Mouse (Mus musculus): ENCODE results near the gene Phf19. TPM values are rescaled to one million over a fixed set of nuclear protein-coding genes. Genes with fewer than 3 reads are reported as not detected.
A peak's percentile ranks its signal among the peaks of the same experiment; 100 is the strongest.

Gene Phf19
- polyA plus RNA-seq, 1 experiment from 2014 or later = 0.32 TPM

DNA sequence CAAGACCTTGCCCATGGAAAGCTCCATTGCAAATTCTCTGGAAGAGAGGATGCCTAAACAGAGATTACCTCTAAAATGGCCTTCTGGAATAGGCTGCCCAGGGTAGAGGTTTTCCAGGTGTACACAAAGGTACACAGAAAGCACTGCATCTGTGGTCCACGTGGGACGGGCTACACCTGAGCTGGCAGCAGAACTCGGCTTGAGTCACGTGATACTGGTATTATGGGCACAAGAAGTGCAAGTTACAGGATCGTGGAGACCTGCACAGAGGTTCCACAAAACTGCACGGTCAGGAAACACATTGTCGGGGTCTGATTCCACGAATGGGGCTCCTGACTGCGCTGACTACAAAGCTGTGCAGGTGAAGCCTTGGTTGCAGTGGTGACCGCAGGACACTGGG lies 33.8 kb downstream of the Phf19 start:
- 86% methylated on average over 10 of the region's 10 CpGs for WGBS

DNA sequence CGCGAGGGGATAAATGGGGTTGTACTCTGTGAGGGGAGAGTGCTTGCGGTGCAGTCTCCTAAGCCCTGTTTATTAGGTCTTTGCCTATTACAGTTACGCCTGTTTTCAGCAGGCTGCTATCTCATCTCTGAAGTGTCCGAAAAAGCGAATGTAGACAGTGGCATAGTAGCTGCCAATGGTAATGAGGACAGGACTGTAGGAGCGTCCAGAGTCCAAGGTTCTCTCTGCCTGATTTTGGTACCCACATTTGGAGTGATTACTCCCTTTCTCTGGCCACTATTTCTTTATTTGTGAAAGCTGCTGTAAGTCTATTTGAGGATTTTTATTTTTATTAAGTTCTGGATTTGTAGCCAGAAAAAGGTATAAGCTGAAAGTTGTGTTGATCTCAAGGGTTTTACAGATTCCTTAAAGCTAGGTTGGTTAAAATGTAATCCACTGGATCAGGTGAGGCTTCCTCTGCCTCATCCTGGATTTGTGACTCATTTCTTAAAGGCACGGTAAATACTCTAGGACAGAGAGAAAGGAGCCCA lies 38.9 kb downstream of the Phf19 start, which contains the start of gene Psmd5:
Psmd5 (minus strand) TSS at position 153 of the 530 bp plus-strand sequence.
- DNase-seq (ENCODE audit: low spot score) = no peak
- Histone ChIP-seq H3K27ac (replicated peaks; ENCODE audit: low read depth, low read length) (no peak within 1 kb of the TSS), H3K36me3 (ENCODE audit: control insufficient read depth, insufficient read depth, low read length) (no peaks in the 10 kb centered on the region), H3K4me3 (ENCODE audit: low read depth, low read length) (0 out of 2 replicates have a peak within 1 kb of the TSS, but pooled peaks have one; percentile 2), H3K9me3 (ENCODE audit: control insufficient read depth, low read length) (no peaks in the 10 kb centered on the region), H3K4me1 (ENCODE audit: control insufficient read depth, insufficient read depth, low read length) (peaks cover 3% of the 10 kb centered on the region; the same call in 1 of the 2 replicates), H3K27me3 (ENCODE audit: control insufficient read depth, insufficient read depth, low read length) (peaks cover 16% of the 10 kb centered on the region), H3K4me2 (ENCODE audit: low read depth, severe bottlenecking) (peak within 1 kb of the TSS; percentile 30), H3K9ac (ENCODE audit: low read length) (peak within 1 kb of the TSS; percentile 37)
- 13% methylated on average over 8 of the region's 8 CpGs for WGBS
- no peak for ATAC-seq (ENCODE audit: insufficient number of reproducible peaks, low FRiP score, low TSS enrichment, low read depth)

More for the DNA sequence above, 33.8 kb downstream of the Phf19 start:
- no peak for DNase-seq (ENCODE audit: low spot score)
- Histone ChIP-seq H3K27me3 (ENCODE audit: control insufficient read depth, insufficient read depth, low read length) (no peaks in the 10 kb centered on the region), H3K4me2 (ENCODE audit: low read depth, severe bottlenecking) (no peak overlapping the region), H3K36me3 (ENCODE audit: control insufficient read depth, insufficient read depth, low read length) (no peaks in the 10 kb centered on the region), H3K4me1 (ENCODE audit: control insufficient read depth, insufficient read depth, low read length) (no peaks in the 10 kb centered on the region), H3K4me3 (ENCODE audit: low read depth, low read length) (no peak overlapping the region), H3K9me3 (ENCODE audit: control insufficient read depth, low read length) (no peaks in the 10 kb centered on the region), H3K9ac (ENCODE audit: low read length) (no peak overlapping the region), H3K27ac (replicated peaks; ENCODE audit: low read depth, low read length) (no peak overlapping the region)
- no peak for ATAC-seq (ENCODE audit: insufficient number of reproducible peaks, low FRiP score, low TSS enrichment, low read depth)

DNA sequence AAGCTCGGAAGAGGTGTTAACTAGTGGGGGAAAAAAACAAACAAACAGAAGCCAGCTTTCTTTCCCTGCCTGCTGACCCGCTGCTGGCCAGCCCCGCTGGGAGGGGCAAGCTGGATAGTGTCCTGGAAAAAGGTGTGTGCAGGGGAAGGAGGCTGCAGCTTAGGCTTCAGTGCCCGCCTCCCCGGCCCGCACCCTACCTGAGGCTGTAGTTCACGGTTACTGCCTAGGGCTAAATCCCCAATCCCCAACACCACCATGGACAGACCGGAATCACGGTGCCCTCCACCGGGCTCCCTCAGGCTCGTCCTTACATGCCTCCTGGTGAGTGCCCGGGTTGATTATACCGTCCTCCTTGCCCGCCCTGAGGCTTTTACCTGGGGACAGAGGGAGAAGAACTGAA lies 39.6 kb downstream of the Phf19 start, which contains the start of gene Cutal:
Cutal (plus strand) TSS at position 126 of the 400 bp plus-strand sequence.
- ATAC-seq (ENCODE audit: insufficient number of reproducible peaks, low FRiP score, low TSS enrichment, low read depth) = no peak
- Histone ChIP-seq H3K4me1 (ENCODE audit: control insufficient read depth, insufficient read depth, low read length) (peaks cover 5% of the 10 kb centered on the region; the same call in 1 of the 2 replicates), H3K4me3 (ENCODE audit: low read depth, low read length) (0 out of 2 replicates have a peak within 1 kb of the TSS, but pooled peaks have one; percentile 2), H3K27me3 (ENCODE audit: control insufficient read depth, insufficient read depth, low read length) (peaks cover 16% of the 10 kb centered on the region), H3K4me2 (ENCODE audit: low read depth, severe bottlenecking) (peak within 1 kb of the TSS; percentile 30), H3K9me3 (ENCODE audit: control insufficient read depth, low read length) (no peaks in the 10 kb centered on the region), H3K9ac (ENCODE audit: low read length) (peak within 1 kb of the TSS; percentile 37), H3K27ac (replicated peaks; ENCODE audit: low read depth, low read length) (no peak within 1 kb of the TSS), H3K36me3 (ENCODE audit: control insufficient read depth, insufficient read depth, low read length) (no peaks in the 10 kb centered on the region)
- 3% methylated on average over 14 of the region's 14 CpGs for WGBS
- DNase-seq (ENCODE audit: low spot score) = peak; percentile 34

DNA sequence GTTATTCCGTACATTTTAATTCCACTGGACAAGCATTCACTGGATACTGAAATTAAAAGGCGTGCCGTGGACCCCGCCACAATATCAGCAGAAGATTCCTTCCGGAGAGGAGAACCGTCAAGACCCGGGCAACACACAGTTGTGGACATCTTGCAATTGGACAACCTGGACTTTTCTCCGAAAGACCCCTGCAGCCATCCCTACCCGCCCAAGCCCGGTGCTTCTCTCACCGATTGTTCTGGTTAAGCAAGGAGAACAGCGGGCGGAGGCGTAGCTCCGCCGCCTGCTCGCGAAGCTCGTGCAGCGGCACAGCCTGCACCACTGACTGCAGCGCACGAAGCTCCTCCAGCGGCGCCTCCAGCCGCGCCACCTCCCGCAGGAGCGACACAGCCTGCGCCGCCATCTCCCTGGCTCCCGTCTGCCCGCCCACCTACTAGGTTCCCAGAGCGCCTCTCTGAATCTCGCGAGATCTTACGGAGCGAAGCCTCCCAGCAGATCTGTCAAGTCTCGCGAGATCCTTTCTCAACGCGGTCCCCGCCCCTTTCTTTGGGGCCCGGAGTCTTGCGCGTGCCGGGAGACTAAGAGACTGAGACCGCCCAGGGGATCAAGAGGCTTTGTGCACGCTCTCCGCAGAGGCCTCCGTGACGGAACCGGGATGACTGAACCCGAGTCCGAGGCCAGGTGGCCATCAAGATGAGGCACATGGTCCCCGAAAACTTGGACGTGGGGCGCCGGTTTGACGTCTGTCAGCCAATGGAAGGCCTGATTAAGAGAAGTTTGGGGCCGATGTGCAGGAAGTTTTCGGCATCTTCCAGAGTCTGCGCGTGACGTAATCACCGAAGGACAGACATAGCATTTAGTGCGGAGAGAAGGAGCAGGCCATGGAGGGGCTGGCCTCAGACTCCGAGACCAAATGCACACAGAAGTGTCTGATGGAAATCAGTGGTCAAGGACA lies 43.0 kb downstream of the Phf19 start:
- H3K36me3 ChIP-seq (ENCODE audit: control insufficient read depth, insufficient read depth, low read length) = peaks cover 2% of the 10 kb centered on the region; the same call in 1 of the 2 replicates
- peak overlapping the region; percentile 74 for H3K4me2 ChIP-seq (ENCODE audit: low read depth, severe bottlenecking)
- DNase-seq (ENCODE audit: low spot score) = peak; percentile 97
- under 1% methylated on average over 67 of the region's 67 CpGs for WGBS
- peaks cover 16% of the 10 kb centered on the region for H3K27me3 ChIP-seq (ENCODE audit: control insufficient read depth, insufficient read depth, low read length)
- H3K27ac ChIP-seq (replicated peaks; ENCODE audit: low read depth, low read length) = peak overlapping the region; percentile 79
- H3K9me3 ChIP-seq (ENCODE audit: control insufficient read depth, low read length) = no peaks in the 10 kb centered on the region
- H3K4me1 ChIP-seq (ENCODE audit: control insufficient read depth, insufficient read depth, low read length) = peaks cover 5% of the 10 kb centered on the region; the same call in 1 of the 2 replicates
- H3K4me3 ChIP-seq (ENCODE audit: low read depth, low read length) = peak overlapping the region; percentile 81
- H3K9ac ChIP-seq (ENCODE audit: low read length) = peak overlapping the region; percentile 96
- peak; percentile 92 for ATAC-seq (ENCODE audit: insufficient number of reproducible peaks, low FRiP score, low TSS enrichment, low read depth)

DNA sequence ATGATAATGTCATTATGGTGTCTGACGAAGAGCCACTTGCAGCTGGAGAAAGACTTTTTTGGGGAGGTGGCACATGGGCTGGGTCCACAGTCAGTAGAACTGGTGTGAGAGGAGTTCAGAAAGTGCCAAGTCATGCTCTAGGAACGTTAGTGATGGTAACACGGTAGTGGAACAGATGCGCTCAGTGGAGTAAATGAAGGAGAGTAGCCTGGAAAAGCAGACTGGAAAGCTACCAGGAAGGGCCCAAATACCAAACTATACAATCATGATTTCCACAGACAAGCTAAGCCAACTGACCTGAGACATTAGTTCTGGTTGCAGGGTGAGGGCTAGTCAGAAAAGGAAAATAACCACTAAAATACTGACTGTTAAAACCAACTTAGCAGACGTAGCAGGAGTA lies 44.1 kb downstream of the Phf19 start:
- WGBS = 51% methylated on average over 5 of the region's 5 CpGs
- Histone ChIP-seq H3K4me3 (ENCODE audit: low read depth, low read length) (peak overlapping the region; percentile 81; the same call in 1 of the 2 replicates), H3K36me3 (ENCODE audit: control insufficient read depth, insufficient read depth, low read length) (peaks cover 7% of the 10 kb centered on the region), H3K27me3 (ENCODE audit: control insufficient read depth, insufficient read depth, low read length) (peaks cover 14% of the 10 kb centered on the region), H3K9ac (ENCODE audit: low read length) (peak overlapping the region; percentile 43; the same call in 1 of the 2 replicates), H3K9me3 (ENCODE audit: control insufficient read depth, low read length) (no peaks in the 10 kb centered on the region), H3K4me2 (ENCODE audit: low read depth, severe bottlenecking) (peak overlapping the region; percentile 74), H3K4me1 (ENCODE audit: control insufficient read depth, insufficient read depth, low read length) (peaks cover 5% of the 10 kb centered on the region; the same call in 1 of the 2 replicates), H3K27ac (replicated peaks; ENCODE audit: low read depth, low read length) (no peak overlapping the region)
- DNase-seq (ENCODE audit: low spot score) = no peak
- no peak for ATAC-seq (ENCODE audit: insufficient number of reproducible peaks, low FRiP score, low TSS enrichment, low read depth)

DNA sequence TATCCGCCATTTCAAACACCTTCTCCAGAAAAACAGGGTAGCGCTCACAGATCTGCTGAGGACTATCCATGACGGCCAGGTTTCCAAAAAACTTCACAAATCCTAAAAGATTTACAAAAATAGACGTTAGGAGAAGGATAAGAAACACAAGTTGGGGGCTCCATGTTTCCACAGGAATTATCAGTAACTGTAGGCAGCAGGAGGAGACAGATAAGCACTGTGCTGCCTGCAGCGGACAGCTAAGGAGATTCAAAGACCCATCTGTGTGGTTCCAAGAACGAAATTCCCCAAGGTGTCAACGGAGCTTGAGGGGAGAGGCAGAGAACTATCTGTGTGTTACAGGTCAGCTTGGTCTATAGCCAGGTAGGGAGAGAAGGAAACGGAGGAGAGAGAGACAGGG lies 56.1 kb downstream of the Phf19 start:
- H3K36me3 ChIP-seq (ENCODE audit: control insufficient read depth, insufficient read depth, low read length) = peaks cover 45% of the 10 kb centered on the region
- no peak overlapping the region for H3K4me3 ChIP-seq (ENCODE audit: low read depth, low read length)
- no peak for DNase-seq (ENCODE audit: low spot score)
- H3K9ac ChIP-seq (ENCODE audit: low read length) = no peak overlapping the region
- ATAC-seq (ENCODE audit: insufficient number of reproducible peaks, low FRiP score, low TSS enrichment, low read depth) = no peak
- H3K9me3 ChIP-seq (ENCODE audit: control insufficient read depth, low read length) = no peaks in the 10 kb centered on the region
- H3K4me2 ChIP-seq (ENCODE audit: low read depth, severe bottlenecking) = no peak overlapping the region
- 92% methylated on average over 8 of the region's 8 CpGs for WGBS
- no peaks in the 10 kb centered on the region for H3K4me1 ChIP-seq (ENCODE audit: control insufficient read depth, insufficient read depth, low read length)
- H3K27me3 ChIP-seq (ENCODE audit: control insufficient read depth, insufficient read depth, low read length) = no peaks in the 10 kb centered on the region
- no peak overlapping the region for H3K27ac ChIP-seq (replicated peaks; ENCODE audit: low read depth, low read length)

DNA sequence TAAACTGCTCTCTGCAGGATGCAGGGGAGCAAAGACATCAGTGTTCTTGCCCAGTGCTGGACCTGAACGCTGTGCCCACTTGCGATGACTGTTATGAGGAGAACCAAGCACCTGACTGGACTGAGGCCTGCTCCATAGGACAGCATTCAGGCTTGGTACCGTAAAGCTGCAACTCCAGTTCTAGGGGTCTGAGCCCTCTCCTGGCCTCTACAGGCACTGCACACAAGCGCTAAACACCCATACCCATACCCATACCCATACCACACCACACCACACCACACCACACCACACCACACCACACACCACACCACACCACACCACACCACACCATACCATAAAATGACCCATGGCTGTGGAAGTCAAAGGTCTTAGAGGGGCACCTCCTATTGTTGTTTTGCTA lies 58.6 kb downstream of the Phf19 start:
- over 99% methylated on average over 4 of the region's 4 CpGs for WGBS
- no peak overlapping the region for H3K4me2 ChIP-seq (ENCODE audit: low read depth, severe bottlenecking)
- no peak overlapping the region for H3K9ac ChIP-seq (ENCODE audit: low read length)
- H3K9me3 ChIP-seq (ENCODE audit: control insufficient read depth, low read length) = no peaks in the 10 kb centered on the region
- no peak for ATAC-seq (ENCODE audit: insufficient number of reproducible peaks, low FRiP score, low TSS enrichment, low read depth)
- no peak overlapping the region for H3K27ac ChIP-seq (replicated peaks; ENCODE audit: low read depth, low read length)
- H3K27me3 ChIP-seq (ENCODE audit: control insufficient read depth, insufficient read depth, low read length) = no peaks in the 10 kb centered on the region
- peaks cover 44% of the 10 kb centered on the region for H3K36me3 ChIP-seq (ENCODE audit: control insufficient read depth, insufficient read depth, low read length)
- H3K4me1 ChIP-seq (ENCODE audit: control insufficient read depth, insufficient read depth, low read length) = no peaks in the 10 kb centered on the region
- DNase-seq (ENCODE audit: low spot score) = no peak
- no peak overlapping the region for H3K4me3 ChIP-seq (ENCODE audit: low read depth, low read length)

DNA sequence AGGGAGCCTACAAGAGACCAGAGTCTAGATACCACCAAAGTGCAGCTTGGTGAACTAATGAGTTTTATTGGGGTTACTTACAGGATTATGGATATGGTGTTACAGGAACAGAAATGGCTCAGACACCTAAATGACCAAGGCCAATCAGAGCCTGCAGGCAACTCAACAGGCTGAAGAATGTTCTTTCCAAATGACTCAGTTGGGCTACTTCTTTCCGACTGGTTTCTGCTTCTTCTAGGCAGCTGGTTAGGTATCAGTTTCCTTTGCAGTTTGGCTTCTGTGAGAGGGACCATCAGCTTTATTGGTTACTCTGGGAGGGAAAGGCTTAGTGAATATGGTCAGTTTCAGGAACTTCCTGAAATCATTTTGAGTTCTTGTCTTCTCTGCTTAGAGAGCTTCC lies 66.1 kb downstream of the Phf19 start:
- Histone ChIP-seq H3K27ac (replicated peaks; ENCODE audit: low read depth, low read length) (no peak overlapping the region), H3K4me3 (ENCODE audit: low read depth, low read length) (no peak overlapping the region), H3K27me3 (ENCODE audit: control insufficient read depth, insufficient read depth, low read length) (no peaks in the 10 kb centered on the region), H3K36me3 (ENCODE audit: control insufficient read depth, insufficient read depth, low read length) (peaks cover 9% of the 10 kb centered on the region), H3K9ac (ENCODE audit: low read length) (no peak overlapping the region), H3K9me3 (ENCODE audit: control insufficient read depth, low read length) (no peaks in the 10 kb centered on the region), H3K4me2 (ENCODE audit: low read depth, severe bottlenecking) (no peak overlapping the region), H3K4me1 (ENCODE audit: control insufficient read depth, insufficient read depth, low read length) (no peaks in the 10 kb centered on the region)
- DNase-seq (ENCODE audit: low spot score) = no peak
- WGBS = 90% methylated on average over 1 of the region's 1 CpGs
- ATAC-seq (ENCODE audit: insufficient number of reproducible peaks, low FRiP score, low TSS enrichment, low read depth) = no peak
